Mouse (Mus musculus): ENCODE data around the gene Nars2. TPM values are rescaled to one million over a fixed set of nuclear protein-coding genes. Genes with fewer than 3 reads are reported as not detected.

Nars2 gene
- polyA plus RNA-seq, 1 experiment from 2014 or later, result 19.2 TPM

Other genes with a start within 250 kb of the Nars2 start
- gene Gab2, start 130.1 kb downstream of the Nars2 start, polyA plus RNA-seq (2015; fragmentation: Nextera tagmentation; extraction: Ambion mirVana), result 4.7 TPM in 2 replicates

Measured in limb, embryonic 15.5 days (tissue).